Mouse (Mus musculus): ENCODE results near the gene Bmp15. TPM values are rescaled to one million over a fixed set of nuclear protein-coding genes. Genes with fewer than 3 reads are reported as not detected.

Gene Bmp15
- total and polyA plus RNA-seq, 3 experiments, result not detected

- no peak for TF ChIP-seq ELF1 (IDR thresholded peaks at IDR 0.05; ENCODE audit: low read depth, low read length)
- TF ChIP-seq ZNF384 (IDR thresholded peaks at IDR 0.05; ENCODE audit: low read depth, low read length), result no peak
- no peak for TF ChIP-seq KAT2A (IDR thresholded peaks at IDR 0.05; ENCODE audit: insufficient replicate concordance, low read length)
- TF ChIP-seq BHLHE40 (IDR thresholded peaks at IDR 0.05; ENCODE audit: low read depth, low read length), result no peak
- TF ChIP-seq JUND (conservative IDR thresholded peaks at IDR 0.05; ENCODE audit: low read depth, low read length), result no peak
- no peak for TF ChIP-seq MYC (IDR thresholded peaks at IDR 0.05; ENCODE audit: low read depth, low read length)
- TF ChIP-seq NELFE (IDR thresholded peaks at IDR 0.05; ENCODE audit: low read depth, low read length), result no peak
- no peak for TF ChIP-seq UBTF (IDR thresholded peaks at IDR 0.05; ENCODE audit: low read depth, low read length)
- no peak for TF ChIP-seq MAX (IDR thresholded peaks at IDR 0.05; ENCODE audit: low read length)
- no peak for TF ChIP-seq EP300 (IDR thresholded peaks at IDR 0.05; ENCODE audit: low read length)
- TF ChIP-seq CHD2 (IDR thresholded peaks at IDR 0.05; ENCODE audit: low read length), result no peak
- dilution Hi-C loops (cut with MboI; ENCODE audit: extremely low pct_ligation_motif_present, extremely low pct_unique_long_range_greater_than_20kb, low sequenced_read_pairs), result no loop called here
- H3K27me3 ChIP-seq (replicated peaks), result no peaks in the 10 kb centered on the region
- in situ Hi-C loops (cut with MboI; ENCODE audit: low pct_ligation_motif_present, low pct_unique_long_range_greater_than_20kb, low sequenced_read_pairs), result no loop called here
- DNase-seq (ENCODE audit: extremely low read depth), result no peak
- no peak overlapping the region for H3K4me2 ChIP-seq (ENCODE audit: insufficient read depth, low read depth, poor library complexity, severe bottlenecking)
- no peak overlapping the region for H3K27ac ChIP-seq (ENCODE audit: insufficient read depth, low read depth)
- no peak overlapping the region for H3K4me3 ChIP-seq (replicated peaks in 1 of 3; ENCODE audit: low read depth in 2 of 3, low read length in 2 of 3, poor library complexity in 1 of 3)
- H3K9me3 ChIP-seq (replicated peaks; ENCODE audit: low read length), result no peaks in the 10 kb centered on the region
- no peaks in the 10 kb centered on the region for H3K36me3 ChIP-seq (replicated peaks in 1 of 2; ENCODE audit: control insufficient read depth in 1 of 2, insufficient read depth in 1 of 2, low read length in 1 of 2)
- no peaks in the 10 kb centered on the region for H3K79me2 ChIP-seq (replicated peaks; ENCODE audit: control insufficient read depth, extremely low read depth, insufficient read depth, poor library complexity, severe bottlenecking)
- H3K4me1 ChIP-seq (ENCODE audit: control insufficient read depth in 1 of 2, insufficient read depth in 2 of 2), result no peaks in the 10 kb centered on the region
- H3K9ac ChIP-seq (ENCODE audit: insufficient read depth, low read depth), result no peak overlapping the region
Observed at GRCm38 (mm10) chrX:6317747-6318146, 2.8 kb downstream of the Bmp15 start.

Other genes starting within 250 kb of the Bmp15 start
- not detected in 2 replicates for gene AU022751, start 237.3 kb downstream of the Bmp15 start, total RNA-seq (2012; rRNA removed)
- not detected in 2 replicates for gene AU022751, start 237.3 kb downstream of the Bmp15 start, total RNA-seq (2014; rRNA removed)
- not detected in 2 replicates for gene AU022751, start 237.3 kb downstream of the Bmp15 start, polyA plus RNA-seq (2012; ENCODE audit: insufficient read length, low read depth)
- not detected in 2 replicates for gene Nudt10, start 147.7 kb downstream of the Bmp15 start, total RNA-seq (2012; rRNA removed)
- not detected in 2 replicates for gene Nudt10, start 147.7 kb downstream of the Bmp15 start, total RNA-seq (2014; rRNA removed)
- gene Nudt10, start 147.7 kb downstream of the Bmp15 start, polyA plus RNA-seq (2012; ENCODE audit: insufficient read length, low read depth), result not detected in 2 replicates
- gene Shroom4, start 79.1 kb upstream of the Bmp15 start, total RNA-seq (2012; rRNA removed), result 0.34 and 0.68 TPM in 2 replicates
- gene Shroom4, start 79.1 kb upstream of the Bmp15 start, total RNA-seq (2014; rRNA removed), result 0.03 and 0.05 TPM in 2 replicates
- 0.04 and 0.05 TPM in 2 replicates for gene Shroom4, start 79.1 kb upstream of the Bmp15 start, polyA plus RNA-seq (2012; ENCODE audit: insufficient read length, low read depth)